Mouse (Mus musculus) bone marrow, adult 2 months (tissue): ENCODE results near the gene Kif20b.

Experiments used
- CTCF ChIP-seq: fragments of 200-500 bp; IDR thresholded peaks from 2 replicates; pipeline ENCODE4 v1.5.1; 2011; ENCODE audit warnings: low read length, control low read depth; ENCODE audit not compliant: control insufficient read depth, insufficient read depth
- POLR2A ChIP-seq: fragments of 200-500 bp; IDR thresholded peaks from 2 replicates; pipeline ENCODE4 v1.6.1; 2011; ENCODE audit warnings: low read depth, mild to moderate bottlenecking, control low read depth, low read length, borderline replicate concordance; ENCODE audit not compliant: control insufficient read depth

GRCm38 (mm10) chr19:34920066-34920465 is 2.1 kb upstream of the Kif20b start:
- no peak for TF ChIP-seq CTCF
- TF ChIP-seq POLR2A, result no peak
